Mouse (Mus musculus) E14TG2a.4 (cell line): ENCODE data around the gene Pitpna.

ENCODE experiments used
- CTCF ChIP-seq: conservative IDR thresholded peaks from 2 replicates; pipeline ENCODE4 v1.5.1; 2014; ENCODE audit warnings: low read length
- NANOG ChIP-seq: IDR thresholded peaks from 2 replicates; pipeline ENCODE4 v1.6.1; 2014; ENCODE audit warnings: borderline replicate concordance, low read length, mixed read lengths
- POU5F1 ChIP-seq: IDR thresholded peaks from 2 replicates; pipeline ENCODE4 v1.6.1; 2014; ENCODE audit warnings: low read length, borderline replicate concordance

- TF ChIP-seq CTCF (no peak), POU5F1 (no peak), NANOG (no peak)
Observed at GRCm38 (mm10) chr11:75608776-75609175, 20.9 kb downstream of the Pitpna start.
